Mouse (Mus musculus): ENCODE measurements around the gene Mrgprb1. TPM values are rescaled to one million over a fixed set of nuclear protein-coding genes. Genes with fewer than 3 reads are reported as not detected.

The Mrgprb1 gene
- polyA plus RNA-seq (2012; rRNA removed) = not detected in 2 replicates

GRCm38 (mm10) chr7:48456242-48456641 lies at the start of gene Mrgprb1:
TSS of gene Mrgprb1 (minus strand) at chr7:48456342.

GRCm38 (mm10) chr7:48499221-48499620 lies 43.1 kb upstream of the Mrgprb1 start, which contains the start of gene Mrgprx2:
TSS of gene Mrgprx2 (minus strand) at chr7:48499321.

Other genes with a start within 250 kb of the Mrgprb1 start
- not detected in 2 replicates for gene Mrgprb8, start 67.8 kb downstream of the Mrgprb1 start, polyA plus RNA-seq (2012; rRNA removed)
- gene Mrgprx2, start 43.0 kb upstream of the Mrgprb1 start, polyA plus RNA-seq (2012; rRNA removed) = not detected in 2 replicates
- gene Mrgprb2, start 101.7 kb upstream of the Mrgprb1 start, polyA plus RNA-seq (2012; rRNA removed) = not detected in 2 replicates
- gene Mrgprb3, start 187.5 kb upstream of the Mrgprb1 start, polyA plus RNA-seq (2012; rRNA removed) = not detected in 2 replicates